Mouse (Mus musculus) neutrophil, adult 5-6 weeks (primary cell): ENCODE results near the gene Srrm3. TPM values are rescaled to one million over a fixed set of nuclear protein-coding genes. Genes with fewer than 3 reads are reported as not detected.
A peak's percentile ranks its signal among the peaks of the same experiment; 100 is the strongest.

Experiments
- ATAC-seq: fragments of 151-379, 151-347 bp; 2 replicates; pipeline ENCODE4 v1.8.0; 2017; ENCODE audit warnings: mild to moderate bottlenecking, moderate TSS enrichment; ENCODE audit not compliant: insufficient number of reproducible peaks, poor library complexity, low FRiP score, severe bottlenecking; ENCODE audit errors: extremely low read depth
- total RNA-seq: library from RNA; stranded (forward); fragments of 200-1000 nt; gene quantifications from 2 replicates; pipeline ENCODE4 v1.2.3, GENCODE M21; 2017

The Srrm3 gene
- not detected in 2 replicates for total RNA-seq

GRCm38 (mm10) chr5:135806555-135807262 lies at the start of gene Srrm3:
Gene Srrm3 (plus strand): TSS chr5:135806890.
- peak; percentile 95 for ATAC-seq

- ATAC-seq, result no peak
These were observed 44.8 kb upstream of the Srrm3 start for GRCm38 (mm10) chr5:135761881-135762280.

- ATAC-seq, result peak; percentile 71
These were observed 43.2 kb upstream of the Srrm3 start for GRCm38 (mm10) chr5:135763526-135763925.

- ATAC-seq, result no peak
These were observed 41.7 kb upstream of the Srrm3 start for GRCm38 (mm10) chr5:135764971-135765370.

- ATAC-seq, result no peak
These were observed 34.2 kb upstream of the Srrm3 start for GRCm38 (mm10) chr5:135772519-135772918.

- ATAC-seq, result no peak
These were observed 30.1 kb upstream of the Srrm3 start for GRCm38 (mm10) chr5:135776546-135776945.

DNA sequence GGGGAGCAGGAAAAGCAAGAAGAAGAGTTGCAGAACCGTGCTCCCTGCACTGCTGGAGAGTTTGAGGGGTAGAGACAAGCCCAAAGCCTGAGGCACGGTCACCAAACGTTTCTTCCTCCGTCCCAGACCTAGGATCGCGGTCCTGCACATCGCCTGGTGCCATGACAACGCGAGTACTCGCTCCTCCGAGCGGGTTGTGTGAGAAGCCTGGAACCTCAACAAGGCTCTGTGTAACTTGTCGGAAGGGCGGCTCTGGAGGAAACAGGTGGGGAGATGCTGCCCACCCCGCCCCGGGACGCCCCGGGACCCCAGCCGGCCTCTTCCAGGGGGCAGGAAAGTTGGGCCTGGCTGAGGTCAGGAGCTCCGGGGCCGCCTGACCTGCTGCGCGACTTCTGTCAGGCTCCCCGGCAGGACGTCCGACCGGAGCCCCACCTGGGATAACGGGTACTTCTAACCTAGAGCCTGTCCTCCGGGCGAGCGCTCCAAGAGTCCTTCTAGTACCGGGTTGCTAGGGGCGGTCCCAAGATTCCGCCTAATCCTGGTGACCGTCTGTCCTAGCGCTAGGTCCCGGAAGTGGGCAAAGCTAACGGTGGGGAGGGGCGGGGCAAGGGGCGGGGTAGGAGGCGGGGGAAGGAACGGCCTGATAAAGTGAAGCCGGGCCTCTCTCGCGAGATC lies 28.8 kb upstream of the Srrm3 start, which contains the start of gene Styxl1:
TSS of gene Styxl1 (minus strand) at position 590 of the 675 bp plus-strand sequence.
- ATAC-seq, result no peak

- ATAC-seq, result peak; percentile 91
These were observed 27.9 kb upstream of the Srrm3 start, which contains the start of gene Mdh2 for GRCm38 (mm10) chr5:135778471-135779445. Gene Mdh2 (plus strand): TSS chr5:135778480.

DNA sequence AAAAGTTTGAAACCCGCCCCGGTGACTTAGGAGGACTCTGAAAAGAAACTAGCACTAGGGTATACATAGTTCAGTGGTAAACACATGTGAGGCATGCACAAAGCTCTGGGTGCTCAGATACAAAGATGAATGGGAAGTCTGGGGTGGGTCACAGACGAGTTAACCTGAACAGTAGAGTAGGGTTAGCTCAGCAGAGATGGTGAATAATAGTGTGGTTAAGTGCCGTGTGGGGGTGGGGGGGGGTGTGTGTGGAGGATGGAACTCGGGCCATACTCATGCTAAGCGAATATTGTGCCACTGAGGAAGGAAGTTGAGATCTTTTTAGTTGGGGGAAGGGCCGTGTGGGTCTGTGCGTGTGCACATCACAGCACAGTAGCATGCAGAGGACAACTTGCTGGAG lies 26.4 kb upstream of the Srrm3 start:
- ATAC-seq, result no peak

DNA sequence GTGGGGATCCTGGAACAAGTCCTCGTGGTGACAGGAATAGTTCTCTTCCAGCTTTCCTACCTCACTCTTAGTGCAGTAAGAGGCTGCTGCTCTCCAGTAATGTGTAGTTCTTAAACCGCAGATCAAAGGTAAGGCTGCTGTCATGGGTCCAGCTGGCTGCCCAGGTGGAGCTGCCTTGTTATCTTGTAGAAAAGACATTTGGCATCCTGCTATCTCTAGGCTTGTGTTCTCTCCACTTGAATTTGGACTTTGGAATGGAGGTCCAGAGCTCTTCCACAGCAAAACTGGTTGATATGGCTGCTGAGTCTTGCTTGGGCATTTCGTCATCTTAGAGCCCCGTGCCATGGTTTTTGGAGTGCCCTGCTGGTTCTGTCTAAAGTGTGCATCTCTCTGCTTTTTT lies 23.8 kb upstream of the Srrm3 start:
- no peak for ATAC-seq

GRCm38 (mm10) chr5:135793996-135794858 lies 12.5 kb upstream of the Srrm3 start:
- peak; percentile 87 for ATAC-seq

GRCm38 (mm10) chr5:135794859-135795181 lies 11.9 kb upstream of the Srrm3 start:
- ATAC-seq, result no peak

GRCm38 (mm10) chr5:135799746-135800145 lies 6.9 kb upstream of the Srrm3 start:
- no peak for ATAC-seq

DNA sequence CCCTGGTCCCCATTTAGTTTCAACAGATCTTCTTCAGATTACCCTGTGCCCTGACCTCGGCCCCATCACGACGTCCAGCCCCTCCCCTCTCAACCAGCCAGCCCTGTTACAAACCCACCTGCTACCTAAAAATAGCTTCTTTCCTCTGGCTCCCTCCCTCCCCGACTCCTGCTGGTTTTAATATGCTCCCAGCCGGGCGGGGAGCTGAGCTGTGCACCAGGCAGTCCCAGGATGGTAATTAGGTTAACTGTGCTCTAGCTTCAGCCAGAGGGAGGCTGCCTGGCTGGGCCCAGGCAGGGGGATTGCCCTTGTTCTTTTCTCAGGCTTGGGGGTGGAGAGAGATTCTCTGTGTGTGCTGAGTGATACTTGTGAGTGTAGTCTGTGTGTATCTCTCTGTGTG lies 5.8 kb upstream of the Srrm3 start:
- no peak for ATAC-seq

DNA sequence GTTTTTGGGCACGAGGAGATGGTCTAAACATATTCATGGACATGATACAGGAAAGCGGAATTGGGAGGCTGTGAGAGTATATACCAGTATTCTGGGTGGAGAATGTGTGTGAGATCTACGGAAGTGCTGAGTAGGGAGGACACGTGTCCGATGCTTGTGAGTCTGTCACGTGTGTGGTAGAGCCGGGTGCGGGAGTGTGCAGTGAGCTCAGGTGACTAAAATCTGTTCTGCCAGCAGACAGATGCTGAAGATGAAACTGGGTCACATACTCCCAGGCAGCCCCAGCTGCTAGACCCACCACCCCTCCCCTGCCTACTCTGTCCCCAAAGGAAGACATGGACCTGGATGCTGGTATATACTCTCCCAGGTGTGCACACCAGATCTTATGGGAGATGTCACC lies 4.0 kb upstream of the Srrm3 start:
- ATAC-seq, result no peak

DNA sequence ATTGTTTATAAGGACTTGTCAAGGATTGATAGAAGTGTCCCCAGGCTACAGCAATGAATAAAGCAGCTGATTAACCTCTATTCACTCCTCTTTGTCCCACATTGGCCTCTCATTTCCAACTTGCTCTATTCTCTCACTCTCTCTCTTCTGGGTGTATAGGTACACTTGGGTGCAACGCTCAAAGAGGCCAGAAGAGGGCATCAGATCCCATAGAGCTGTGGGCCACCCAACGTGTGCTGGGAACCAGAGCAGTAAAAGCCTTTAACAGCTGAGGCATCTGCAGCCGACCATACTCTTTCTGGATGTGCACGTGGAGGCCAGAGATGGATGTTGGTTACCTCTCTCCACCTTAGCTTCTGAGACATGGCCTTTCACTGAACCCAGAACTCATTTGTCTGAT lies 3.6 kb upstream of the Srrm3 start:
- no peak for ATAC-seq

- ATAC-seq, result no peak
These were observed 3.0 kb upstream of the Srrm3 start for GRCm38 (mm10) chr5:135803676-135804075.

DNA sequence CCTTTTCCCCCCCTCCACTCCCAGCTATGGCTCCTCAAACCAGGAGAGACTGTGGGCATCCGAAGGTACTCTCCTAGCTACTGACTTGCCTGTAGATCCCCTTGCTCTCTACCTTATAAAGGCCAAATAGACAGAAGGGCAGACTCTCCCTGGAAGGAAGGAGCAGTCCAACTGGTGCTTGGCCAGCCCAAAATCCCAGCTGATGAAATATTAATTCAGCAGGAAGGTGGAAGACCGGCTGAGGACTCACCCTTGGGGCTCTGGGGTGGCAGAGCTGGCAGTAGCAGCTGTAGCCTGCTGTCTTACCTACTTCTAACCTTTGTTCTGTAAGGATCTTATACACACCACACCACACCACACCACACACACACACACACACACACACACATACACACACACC lies 2.0 kb upstream of the Srrm3 start:
- ATAC-seq, result no peak

- no peak for ATAC-seq
These were observed 560 bp downstream of the Srrm3 start for GRCm38 (mm10) chr5:135807263-135807637.
